Mouse (Mus musculus): ENCODE measurements around the gene Pofut1. TPM values are rescaled to one million over a fixed set of nuclear protein-coding genes. Genes with fewer than 3 reads are reported as not detected.

The Pofut1 gene
- polyA plus RNA-seq, 1 experiment, result 49.7 TPM

DNA sequence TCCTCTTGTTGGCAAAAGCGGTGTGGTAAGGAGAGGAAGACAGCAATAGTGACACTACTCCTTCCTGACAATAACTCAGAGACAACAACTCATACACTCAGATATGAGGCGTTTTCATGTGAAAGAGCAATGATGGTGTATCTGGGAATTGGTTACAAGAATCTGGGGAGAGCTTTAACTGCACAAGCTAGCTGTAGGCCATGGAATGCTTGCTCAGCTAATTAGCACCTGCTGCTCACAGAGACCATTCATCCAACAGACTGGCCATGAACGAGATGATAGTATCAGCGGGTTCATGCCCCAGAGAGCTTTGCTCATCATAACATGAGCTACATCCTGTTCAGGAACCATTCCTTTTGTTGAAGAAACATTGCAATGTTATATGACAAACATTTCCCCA is 4.1 kb upstream of the Pofut1 start:
- Histone ChIP-seq H3K4me1 (ENCODE audit: control insufficient read depth, insufficient read depth, low read length) (peaks cover 15% of the 10 kb centered on the region), H3K27ac (ENCODE audit: insufficient read depth, low read length) (no peak overlapping the region), H3K4me3 (ENCODE audit: insufficient read depth, low read length) (no peak overlapping the region)
- TF ChIP-seq POLR2A (IDR thresholded peaks at IDR 0.05; ENCODE audit: low read depth, low read length) (no peak), CTCF (IDR thresholded peaks at IDR 0.05; ENCODE audit: borderline replicate concordance, insufficient read depth, low read length) (no peak)

DNA sequence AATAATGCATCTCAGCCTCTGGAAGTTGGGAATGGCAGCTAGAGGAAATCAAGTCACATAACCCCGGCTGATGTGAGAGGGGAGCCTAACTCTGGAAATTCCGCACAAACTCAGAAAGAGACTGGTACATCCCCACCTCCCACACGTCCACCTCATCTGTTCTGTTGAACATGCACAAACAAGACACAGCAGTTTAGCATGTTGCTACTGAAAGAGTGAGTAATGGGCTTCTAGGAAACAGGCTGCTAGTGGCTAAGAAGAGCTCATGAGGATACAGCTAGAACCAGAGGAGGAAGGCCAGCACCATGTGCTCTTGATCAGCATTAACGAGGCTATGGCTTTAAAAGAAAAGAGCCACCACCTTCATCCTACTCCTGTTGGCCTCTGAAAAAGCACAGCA is 3.4 kb upstream of the Pofut1 start:
- Histone ChIP-seq H3K4me1 (ENCODE audit: control insufficient read depth, insufficient read depth, low read length) (peaks cover 15% of the 10 kb centered on the region), H3K4me3 (ENCODE audit: insufficient read depth, low read length) (no peak overlapping the region), H3K27ac (ENCODE audit: insufficient read depth, low read length) (no peak overlapping the region)
- TF ChIP-seq POLR2A (IDR thresholded peaks at IDR 0.05; ENCODE audit: low read depth, low read length) (no peak), CTCF (IDR thresholded peaks at IDR 0.05; ENCODE audit: borderline replicate concordance, insufficient read depth, low read length) (no peak)

DNA sequence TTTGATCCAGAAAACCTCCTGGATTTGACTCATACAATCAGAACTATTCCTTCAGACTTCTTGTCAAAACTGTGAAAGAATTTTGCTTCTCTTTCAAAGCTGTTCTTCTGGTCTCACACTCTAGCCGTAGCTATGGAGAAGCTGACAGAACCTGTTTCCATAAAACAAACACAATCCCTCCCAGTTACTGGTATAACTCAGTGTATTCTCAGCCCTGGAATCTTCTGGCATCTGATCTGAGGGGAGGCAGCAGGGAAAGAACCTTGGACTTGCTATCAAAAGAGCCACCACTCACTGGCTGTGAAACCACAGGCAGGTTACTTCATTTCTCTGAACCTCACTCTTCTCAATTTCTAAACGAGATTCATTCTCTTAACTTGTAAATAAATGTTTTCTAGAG is 2.9 kb upstream of the Pofut1 start:
- peaks cover 15% of the 10 kb centered on the region for H3K4me1 ChIP-seq (ENCODE audit: control insufficient read depth, insufficient read depth, low read length)
- no peak overlapping the region for H3K27ac ChIP-seq (ENCODE audit: insufficient read depth, low read length)
- no peak for TF ChIP-seq CTCF (IDR thresholded peaks at IDR 0.05; ENCODE audit: borderline replicate concordance, insufficient read depth, low read length)
- TF ChIP-seq POLR2A (IDR thresholded peaks at IDR 0.05; ENCODE audit: low read depth, low read length), result no peak
- no peak overlapping the region for H3K4me3 ChIP-seq (ENCODE audit: insufficient read depth, low read length)

DNA sequence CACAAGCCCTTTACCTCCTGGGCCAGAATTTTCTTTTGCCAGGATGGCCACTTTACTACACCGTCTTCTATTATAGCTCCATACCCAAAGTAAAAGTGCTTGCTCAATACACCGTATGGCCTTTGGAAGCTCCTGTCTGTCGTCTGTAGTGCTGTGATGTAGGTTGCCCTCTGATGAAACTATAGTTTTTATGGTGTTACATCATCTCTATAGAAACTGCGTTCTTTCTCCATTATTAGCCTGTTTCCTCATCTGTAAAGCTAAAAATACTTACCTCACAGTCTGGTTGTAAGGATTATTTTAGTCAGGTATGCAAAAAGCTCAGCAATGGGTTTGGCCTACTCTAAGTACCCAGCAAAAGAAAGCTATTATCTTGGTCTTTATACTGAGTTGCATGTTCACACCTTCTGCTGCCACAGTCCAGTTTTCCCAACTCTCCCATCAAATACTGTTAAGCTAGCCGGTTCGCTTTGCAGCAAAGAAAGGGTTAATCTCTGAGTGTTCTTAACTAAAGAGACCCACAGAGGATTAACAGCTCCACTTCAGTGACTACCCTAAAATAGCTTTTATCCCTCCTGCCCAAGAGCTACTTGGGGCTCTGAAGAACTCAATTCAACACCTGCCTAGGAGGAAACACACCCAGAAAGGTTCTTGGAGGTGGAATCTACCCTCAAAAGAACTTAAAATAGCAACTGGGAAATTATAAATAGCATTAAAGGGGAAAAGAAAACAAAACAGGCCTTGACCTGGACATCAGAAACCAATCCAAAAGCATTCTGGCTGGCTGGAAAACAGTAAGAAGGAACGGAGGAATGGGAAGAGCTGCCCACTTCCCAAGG is 2.1 kb upstream of the Pofut1 start:
- TF ChIP-seq CTCF (IDR thresholded peaks at IDR 0.05; ENCODE audit: borderline replicate concordance, insufficient read depth, low read length) (no peak), POLR2A (IDR thresholded peaks at IDR 0.05; ENCODE audit: low read depth, low read length) (no peak)
- no peak overlapping the region for H3K27ac ChIP-seq (ENCODE audit: insufficient read depth, low read length)
- peaks cover 15% of the 10 kb centered on the region for H3K4me1 ChIP-seq (ENCODE audit: control insufficient read depth, insufficient read depth, low read length)
- peak overlapping the region; percentile 89 for H3K4me3 ChIP-seq (ENCODE audit: insufficient read depth, low read length)

DNA sequence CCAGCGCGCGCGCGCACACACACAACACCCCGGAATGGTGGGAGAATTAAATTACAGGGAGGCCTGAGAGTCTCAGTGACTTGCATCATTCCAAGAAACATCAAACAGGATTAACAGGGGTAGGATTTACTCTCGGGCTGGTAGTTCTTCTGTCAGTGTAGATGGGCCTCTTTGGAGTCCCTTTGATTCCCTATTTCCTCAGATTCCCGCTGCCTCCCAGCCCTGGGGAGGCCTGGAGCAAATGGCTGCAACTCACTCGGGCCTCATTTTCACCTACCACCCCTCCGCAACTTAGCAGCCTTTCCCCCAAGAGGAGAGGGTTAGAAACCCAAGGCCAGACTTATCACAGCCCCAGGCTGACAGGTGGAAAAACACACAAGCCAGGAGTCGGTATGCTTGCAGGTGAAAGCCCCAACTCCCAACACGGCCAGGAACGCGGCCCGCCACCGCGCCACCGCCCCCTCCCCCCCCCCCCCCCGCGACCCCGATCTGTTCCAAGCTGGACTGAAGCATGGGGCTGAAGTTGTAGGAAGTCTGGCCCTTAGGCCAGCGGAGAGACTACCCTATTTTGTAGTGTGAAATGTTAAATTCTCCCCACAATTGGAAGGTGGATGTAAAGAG is 1.4 kb upstream of the Pofut1 start:
- peak overlapping the region; percentile 55 for H3K27ac ChIP-seq (ENCODE audit: insufficient read depth, low read length)
- TF ChIP-seq POLR2A (IDR thresholded peaks at IDR 0.05; ENCODE audit: low read depth, low read length) (no peak), CTCF (IDR thresholded peaks at IDR 0.05; ENCODE audit: borderline replicate concordance, insufficient read depth, low read length) (no peak)

DNA sequence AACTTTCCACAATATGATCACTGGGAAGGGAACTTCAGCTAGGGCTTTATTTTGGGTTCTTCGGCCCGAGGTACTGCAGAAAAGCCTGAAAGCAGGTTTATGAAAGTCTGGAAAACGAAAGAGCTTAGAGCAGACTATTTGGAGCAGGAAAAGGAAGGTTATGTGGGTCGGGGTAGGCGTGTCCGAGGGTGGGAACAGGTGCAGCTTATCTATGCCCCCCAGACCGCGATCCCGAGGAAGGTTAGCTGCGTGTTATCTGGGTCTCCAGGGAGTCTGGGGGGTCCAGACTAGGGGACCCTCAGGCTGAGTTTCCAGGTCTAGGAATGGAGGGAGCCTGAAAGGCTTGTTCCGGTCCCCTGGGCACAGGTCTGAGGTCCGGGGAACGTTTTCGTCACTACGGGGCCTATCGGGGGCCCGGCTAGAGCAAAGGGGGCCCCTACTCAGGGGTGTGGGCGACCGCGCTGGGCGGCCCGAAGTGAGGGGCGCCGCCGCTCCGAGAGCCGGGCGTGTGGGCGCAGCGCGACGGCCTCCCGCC is 565 bp upstream of the Pofut1 start:
- H3K4me1 ChIP-seq (ENCODE audit: control insufficient read depth, insufficient read depth, low read length), result peaks cover 15% of the 10 kb centered on the region
- H3K27ac ChIP-seq (ENCODE audit: insufficient read depth, low read length), result peak overlapping the region; percentile 55
- H3K4me3 ChIP-seq (ENCODE audit: insufficient read depth, low read length), result peak overlapping the region; percentile 89
- TF ChIP-seq POLR2A (IDR thresholded peaks at IDR 0.05; ENCODE audit: low read depth, low read length) (no peak), CTCF (IDR thresholded peaks at IDR 0.05; ENCODE audit: borderline replicate concordance, insufficient read depth, low read length) (no peak)

More for the DNA sequence above, 1.4 kb upstream of the Pofut1 start:
- H3K4me3 ChIP-seq (ENCODE audit: insufficient read depth, low read length), result peak overlapping the region; percentile 89
- peaks cover 15% of the 10 kb centered on the region for H3K4me1 ChIP-seq (ENCODE audit: control insufficient read depth, insufficient read depth, low read length)

DNA sequence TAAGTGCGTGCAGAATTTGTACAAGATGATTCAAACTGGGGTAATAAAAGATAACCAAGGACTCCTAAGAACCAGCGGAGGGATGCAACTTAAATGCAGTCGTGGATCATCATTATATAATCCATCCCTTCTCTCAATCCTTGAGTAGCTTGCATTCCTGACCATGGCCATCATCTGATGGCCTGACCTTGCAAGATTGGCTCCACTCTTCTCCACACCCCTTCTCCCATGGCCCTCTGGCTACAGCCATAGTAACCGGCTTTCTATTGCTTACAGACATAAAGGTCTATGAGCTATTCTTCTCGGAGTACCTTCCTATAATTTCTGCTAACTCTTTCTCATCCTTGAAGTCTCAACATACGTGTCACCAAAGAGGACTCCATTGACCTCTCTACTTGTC is 823 bp downstream of the Pofut1 start:
- Histone ChIP-seq H3K4me3 (ENCODE audit: insufficient read depth, low read length) (peak overlapping the region; percentile 99), H3K27ac (ENCODE audit: insufficient read depth, low read length) (peak overlapping the region; percentile 92), H3K4me1 (ENCODE audit: control insufficient read depth, insufficient read depth, low read length) (peaks cover 15% of the 10 kb centered on the region)
- TF ChIP-seq CTCF (IDR thresholded peaks at IDR 0.05; ENCODE audit: borderline replicate concordance, insufficient read depth, low read length) (no peak), POLR2A (IDR thresholded peaks at IDR 0.05; ENCODE audit: low read depth, low read length) (no peak)

DNA sequence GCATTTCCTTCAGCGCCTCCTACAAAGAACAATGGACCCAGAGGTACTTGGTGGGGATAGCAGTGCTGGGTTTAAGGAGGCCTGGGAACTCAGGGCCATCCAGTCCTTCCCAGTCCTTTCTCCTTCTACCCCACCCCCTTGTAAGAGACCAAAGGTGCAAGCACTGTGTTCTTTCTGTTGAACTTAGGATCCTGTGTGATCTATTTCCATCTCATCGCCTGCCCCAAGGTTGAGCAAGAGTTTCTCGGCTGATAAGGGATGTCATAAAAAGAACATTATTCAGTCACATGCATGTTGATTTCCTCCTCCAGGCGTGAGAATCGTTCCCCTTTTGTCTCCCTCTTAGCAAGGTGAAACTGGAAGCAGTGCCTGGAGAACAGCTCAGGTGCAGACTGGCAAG is 8.4 kb downstream of the Pofut1 start:
- TF ChIP-seq POLR2A (IDR thresholded peaks at IDR 0.05; ENCODE audit: low read depth, low read length) (no peak), CTCF (IDR thresholded peaks at IDR 0.05; ENCODE audit: borderline replicate concordance, insufficient read depth, low read length) (no peak)

DNA sequence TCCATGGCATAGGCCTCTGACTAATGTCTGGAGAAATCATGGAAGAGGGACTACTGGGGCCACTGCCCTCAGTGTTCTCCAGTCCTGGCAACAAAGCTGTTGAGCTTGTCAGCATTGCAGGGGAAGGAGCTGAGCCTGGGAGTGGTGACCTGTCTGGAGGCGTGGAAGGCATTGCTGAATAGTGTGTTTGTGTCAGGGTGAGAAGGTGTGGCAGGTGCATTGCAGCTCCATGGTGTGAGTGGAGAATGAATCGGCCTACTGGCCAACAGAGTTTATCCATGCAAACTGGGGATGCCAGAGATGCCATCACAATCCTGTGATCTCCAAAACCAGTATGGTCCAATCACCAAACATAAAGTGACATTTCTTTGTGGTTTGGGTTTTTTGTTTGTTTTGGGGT is 15.3 kb downstream of the Pofut1 start:
- TF ChIP-seq POLR2A (IDR thresholded peaks at IDR 0.05; ENCODE audit: low read depth, low read length) (no peak), CTCF (IDR thresholded peaks at IDR 0.05; ENCODE audit: borderline replicate concordance, insufficient read depth, low read length) (no peak)

More for the DNA sequence above, 8.4 kb downstream of the Pofut1 start:
- no peak overlapping the region for H3K4me3 ChIP-seq (ENCODE audit: insufficient read depth, low read length)
- no peak overlapping the region for H3K27ac ChIP-seq (ENCODE audit: insufficient read depth, low read length)
- no peaks in the 10 kb centered on the region for H3K4me1 ChIP-seq (ENCODE audit: control insufficient read depth, insufficient read depth, low read length)

More for the DNA sequence above, 15.3 kb downstream of the Pofut1 start:
- H3K4me1 ChIP-seq (ENCODE audit: control insufficient read depth, insufficient read depth, low read length), result no peaks in the 10 kb centered on the region
- H3K4me3 ChIP-seq (ENCODE audit: insufficient read depth, low read length), result no peak overlapping the region
- no peak overlapping the region for H3K27ac ChIP-seq (ENCODE audit: insufficient read depth, low read length)
